Mouse (Mus musculus) adrenal gland, postnatal 14 days (tissue): Measurements from ENCODE around the gene Zfp706. TPM values are rescaled to one million over a fixed set of nuclear protein-coding genes. Genes with fewer than 3 reads are reported as not detected.

Source experiments
- DNase-seq: peaks from one replicate; pipeline ENCODE4 v3.0.0; 2021; ENCODE audit warnings: mixed read lengths
- total RNA-seq: library from RNA; stranded (reverse); gene quantifications from 2 replicates; pipeline ENCODE4 v1.2.3, GENCODE M21; 2021

The Zfp706 gene
- total RNA-seq, 1 experiment from 2014 or later = 176 TPM

- DNase-seq = no peak
Observed at GRCm38 (mm10) chr15:36979159-36979487, 28.4 kb downstream of the Zfp706 start.

- no peak for DNase-seq
Observed at GRCm38 (mm10) chr15:36977823-36978222, 29.8 kb downstream of the Zfp706 start.

DNA sequence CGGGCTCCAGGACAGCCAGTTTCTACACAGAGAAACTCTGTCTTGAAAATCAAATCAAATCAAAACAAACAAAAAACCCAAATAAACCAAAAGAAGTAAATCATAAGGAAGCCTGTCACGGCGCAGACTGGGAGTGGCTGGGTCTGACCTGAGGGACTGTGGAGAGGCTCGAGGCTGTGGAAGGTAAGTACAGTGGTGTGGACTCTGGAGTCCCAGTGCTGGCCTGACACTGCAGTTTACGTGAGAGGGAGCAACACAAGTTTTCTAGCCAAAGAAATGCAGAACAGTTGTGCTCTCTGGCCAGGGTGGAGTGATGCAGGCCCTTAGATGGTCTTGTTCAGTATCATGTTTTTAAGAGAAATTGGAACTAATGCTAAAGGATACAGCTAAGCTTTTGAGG lies 31.9 kb downstream of the Zfp706 start:
- no peak for DNase-seq

DNA sequence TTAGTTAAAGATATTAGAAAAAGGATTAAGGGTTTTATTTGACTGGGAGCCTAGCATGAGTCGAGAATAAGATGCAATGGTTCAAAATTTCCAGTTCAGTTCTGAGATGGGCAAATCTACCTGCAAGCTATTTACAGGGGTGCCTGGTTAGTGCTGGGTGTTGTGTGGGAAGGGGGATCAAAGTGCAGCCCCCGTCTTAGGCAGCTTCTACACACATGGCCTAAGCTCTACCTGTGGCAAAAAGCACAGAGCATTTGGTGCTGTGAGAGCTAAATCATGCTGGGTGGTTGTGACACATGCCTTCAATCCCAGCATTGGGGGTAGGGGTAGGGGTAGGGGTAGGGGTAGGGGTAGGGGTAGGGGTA lies 32.3 kb downstream of the Zfp706 start:
- no peak for DNase-seq

DNA sequence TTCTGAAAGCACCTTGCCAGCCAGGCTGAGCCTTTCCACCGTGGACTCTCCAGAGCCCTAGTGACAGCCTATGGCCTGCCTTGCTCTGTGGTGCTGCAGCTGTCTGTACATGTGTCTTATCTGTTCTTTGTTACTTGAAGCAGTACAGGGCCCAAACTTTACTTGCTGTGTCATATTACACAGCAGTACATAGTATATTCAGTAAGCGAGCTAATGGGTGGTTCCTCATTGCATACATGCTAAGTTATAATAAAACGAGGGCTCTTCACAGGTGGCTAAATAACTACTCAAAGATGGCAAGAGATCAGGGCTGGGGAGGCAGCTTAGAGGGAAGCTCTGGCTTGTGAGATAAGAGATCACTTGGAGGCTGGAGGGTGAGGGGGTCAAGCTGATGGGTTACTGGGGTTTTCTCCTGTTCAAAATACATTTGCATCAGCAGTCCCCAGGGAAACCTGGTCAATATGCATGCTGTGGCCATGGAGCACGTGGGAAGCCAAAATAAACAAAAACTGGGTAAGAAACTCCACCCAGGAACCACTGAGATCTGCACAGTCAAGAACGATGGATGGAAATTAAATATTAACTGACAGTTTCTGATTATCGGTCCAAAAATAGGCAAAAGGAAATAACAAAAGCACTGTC lies 32.8 kb downstream of the Zfp706 start:
- no peak for DNase-seq

GRCm38 (mm10) chr15:36973714-36974113 lies 33.9 kb downstream of the Zfp706 start:
- no peak for DNase-seq

GRCm38 (mm10) chr15:36973290-36973689 lies 34.3 kb downstream of the Zfp706 start:
- DNase-seq = no peak

- no peak for DNase-seq
Observed at GRCm38 (mm10) chr15:36969794-36970193, 37.8 kb downstream of the Zfp706 start.

DNA sequence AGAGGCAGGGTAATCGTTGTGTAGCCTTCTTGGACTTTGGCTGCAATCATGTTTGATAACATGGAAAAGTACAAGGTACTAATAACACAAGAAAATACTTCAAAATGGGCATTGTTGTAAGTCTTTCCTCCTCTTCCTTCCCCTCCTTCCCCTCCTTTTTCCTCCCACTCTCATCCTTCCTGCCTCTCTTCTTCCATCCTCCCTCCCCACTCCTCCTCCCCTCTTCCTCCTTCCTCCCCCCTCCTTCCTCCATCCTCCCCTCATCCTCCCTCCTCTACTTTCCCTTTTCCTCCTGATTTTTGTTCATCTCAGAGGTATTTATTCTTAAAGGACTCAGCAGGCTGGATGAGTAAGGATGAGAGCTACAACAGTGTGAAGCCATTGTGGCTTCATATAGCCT lies 39.3 kb downstream of the Zfp706 start:
- no peak for DNase-seq

- peak; percentile 40 for DNase-seq
Observed at GRCm38 (mm10) chr15:36967381-36968211, 40.0 kb downstream of the Zfp706 start.

GRCm38 (mm10) chr15:36966940-36967339 lies 40.6 kb downstream of the Zfp706 start:
- DNase-seq = no peak

DNA sequence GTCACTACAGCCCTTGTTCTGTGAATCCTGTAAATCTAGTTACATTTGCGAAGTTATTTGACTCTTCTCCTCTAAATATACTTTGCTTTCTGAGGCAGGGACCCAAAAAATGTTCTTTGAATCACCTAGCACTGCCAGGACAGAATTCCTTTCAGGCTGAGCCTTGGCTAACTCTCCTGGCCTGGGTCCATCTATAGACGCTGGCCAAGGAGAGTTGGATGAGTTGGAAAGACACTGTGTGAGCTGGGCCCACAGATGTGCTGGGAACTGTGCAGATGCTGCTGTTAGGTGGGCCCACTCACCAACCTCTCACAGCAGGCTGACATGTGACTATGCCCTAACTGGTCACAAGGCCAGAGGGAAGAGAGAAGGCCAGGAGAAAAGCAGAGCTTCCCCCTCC lies 41.1 kb downstream of the Zfp706 start:
- DNase-seq = peak; percentile 46

- DNase-seq = no peak
Observed at GRCm38 (mm10) chr15:36965743-36966142, 41.8 kb downstream of the Zfp706 start.

GRCm38 (mm10) chr15:36962931-36963330 lies 44.6 kb downstream of the Zfp706 start:
- DNase-seq = no peak

- no peak for DNase-seq
Observed at GRCm38 (mm10) chr15:36960876-36961237, 46.7 kb downstream of the Zfp706 start.

DNA sequence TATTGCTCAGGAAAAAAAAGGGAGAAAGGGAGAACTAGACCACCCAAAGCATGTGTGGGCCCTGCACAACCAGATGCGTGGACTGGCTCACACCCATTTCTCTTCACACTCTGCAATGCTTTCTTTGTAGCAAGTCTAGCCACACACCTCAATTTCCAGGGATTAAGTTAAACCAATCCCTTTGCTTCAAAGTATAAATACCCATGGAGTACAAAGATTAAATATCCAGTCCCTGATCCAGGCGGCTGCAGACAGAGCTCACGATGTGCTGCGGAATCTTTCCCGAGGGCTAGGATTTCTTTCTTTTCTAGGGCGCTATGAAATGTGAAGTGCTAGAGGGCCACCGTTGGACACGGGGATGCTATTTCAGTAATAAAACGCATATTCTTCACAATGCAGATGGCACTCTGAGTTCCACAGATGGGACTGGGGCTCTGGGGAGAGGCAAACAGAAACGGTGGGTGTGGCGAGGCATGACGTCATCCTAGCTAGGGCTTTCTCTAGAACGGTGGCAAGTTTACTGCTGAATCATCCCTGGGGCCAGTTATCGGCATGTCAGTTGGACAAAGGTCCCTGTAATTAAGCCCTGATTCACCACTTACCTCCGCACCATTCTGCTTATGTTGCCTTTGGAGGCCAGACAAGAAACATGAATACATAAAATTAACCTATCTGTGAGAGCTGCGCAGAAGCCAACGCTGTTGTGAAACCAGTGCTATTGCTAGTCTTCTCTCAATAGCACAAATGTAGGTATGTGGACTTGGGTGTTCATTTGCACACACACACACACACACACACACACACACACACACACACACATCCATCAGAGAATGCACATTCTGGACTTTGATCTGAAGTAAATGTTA lies 47.3 kb downstream of the Zfp706 start:
- peak; percentile 61 for DNase-seq

GRCm38 (mm10) chr15:36956221-36956620 lies 51.4 kb downstream of the Zfp706 start:
- DNase-seq = no peak

- DNase-seq = no peak
Observed at GRCm38 (mm10) chr15:36950258-36950657, 57.3 kb downstream of the Zfp706 start.

DNA sequence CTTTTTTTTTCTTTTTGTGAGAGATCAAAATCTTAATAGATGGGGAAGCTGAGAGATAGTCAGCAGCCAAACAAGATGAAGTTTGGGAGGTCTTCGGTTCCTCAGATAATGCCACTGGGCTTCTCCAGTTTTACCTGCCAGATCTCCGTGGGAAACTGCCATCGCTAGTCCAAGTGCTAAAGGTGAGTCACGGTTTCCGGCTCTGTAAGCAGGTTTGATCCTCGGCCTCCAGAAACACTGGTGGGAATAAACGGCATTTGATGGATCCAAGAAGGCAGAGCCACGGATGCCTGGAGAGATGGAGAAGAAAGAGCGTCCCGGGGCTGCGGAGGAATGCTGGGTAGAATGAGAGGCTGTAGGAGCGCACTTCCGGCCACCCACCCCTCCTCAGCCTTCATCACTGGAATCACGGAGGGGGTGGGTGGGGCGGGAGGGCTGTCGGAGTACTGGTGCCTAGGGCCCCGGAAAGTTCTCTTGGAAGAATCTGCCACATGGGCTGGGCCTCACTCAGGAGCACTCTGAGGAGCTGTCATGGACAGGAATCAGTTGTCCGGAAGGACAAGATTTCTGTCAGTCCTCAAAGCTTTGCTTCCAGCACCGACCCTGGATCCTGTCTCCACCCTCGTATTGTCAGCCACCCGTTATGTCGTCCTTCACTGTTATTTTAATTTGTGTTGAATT lies 58.6 kb downstream of the Zfp706 start:
- DNase-seq = no peak
